Mouse (Mus musculus) regulatory T cell (primary cell): Measurements from ENCODE around the gene Tmem50a.
"Not testable (repeated sequence)": the region's sequence is repeated elsewhere in the genome, so short reads cannot be mapped to it uniquely, and the experiment has no call there.

Source experiments
- in situ Hi-C: fragments of 300-600 bp; cut with MboI, MseI; formaldehyde crosslinking; loops from one replicate; pipeline ENCODE4 v1.15.1; 2025; ENCODE audit warnings: high pct_unique_total_duplicates

Gene Tmem50a

GRCm38 (mm10) chr4:134923258-134924018 lies 8.6 kb upstream of the Tmem50a start, which contains the start of gene Rsrp1:
Rsrp1 (plus strand) TSS chr4:134923592.
- in situ Hi-C loops = no loop called here

GRCm38 (mm10) chr4:134922925-134923244 lies 8.1 kb upstream of the Tmem50a start:
- in situ Hi-C loops = no loop called here

- in situ Hi-C loops = no loop called here
Measured at GRCm38 (mm10) chr4:134922111-134922924, 7.5 kb upstream of the Tmem50a start.

GRCm38 (mm10) chr4:134921703-134922102 lies 6.9 kb upstream of the Tmem50a start:
- in situ Hi-C loops = no loop called here

- in situ Hi-C loops = no loop called here
Measured at GRCm38 (mm10) chr4:134920631-134921030, 5.8 kb upstream of the Tmem50a start.

- in situ Hi-C loops = no loop called here
Measured at GRCm38 (mm10) chr4:134919733-134920540, 5.1 kb upstream of the Tmem50a start.

- in situ Hi-C loops = no loop called here
Measured at GRCm38 (mm10) chr4:134918381-134918780, 3.6 kb upstream of the Tmem50a start.

GRCm38 (mm10) chr4:134917194-134917593 lies 2.4 kb upstream of the Tmem50a start:
- in situ Hi-C loops = no loop called here

- in situ Hi-C loops = no loop called here
Measured at GRCm38 (mm10) chr4:134915223-134916050, 613 bp upstream of the Tmem50a start.

GRCm38 (mm10) chr4:134914122-134914863 lies 531 bp downstream of the Tmem50a start:
- in situ Hi-C loops = no loop called here

GRCm38 (mm10) chr4:134913413-134913812 lies 1.4 kb downstream of the Tmem50a start:
- in situ Hi-C loops = no loop called here

GRCm38 (mm10) chr4:134911406-134911805 lies 3.4 kb downstream of the Tmem50a start:
- in situ Hi-C loops = not testable (repeated sequence)

- in situ Hi-C loops = no loop called here
Measured at GRCm38 (mm10) chr4:134903046-134903445, 11.8 kb downstream of the Tmem50a start.

- in situ Hi-C loops = no loop called here
Measured at GRCm38 (mm10) chr4:134901126-134901525, 13.7 kb downstream of the Tmem50a start.

GRCm38 (mm10) chr4:134897256-134897655 lies 17.6 kb downstream of the Tmem50a start:
- in situ Hi-C loops = no loop called here

GRCm38 (mm10) chr4:134892096-134892495 lies 22.7 kb downstream of the Tmem50a start:
- in situ Hi-C loops = no loop called here

- in situ Hi-C loops = no loop called here
Measured at GRCm38 (mm10) chr4:134884364-134884763, 30.5 kb downstream of the Tmem50a start.

- in situ Hi-C loops = no loop called here
Measured at GRCm38 (mm10) chr4:134883808-134884207, 31.0 kb downstream of the Tmem50a start.

- in situ Hi-C loops = no loop called here
Measured at GRCm38 (mm10) chr4:134883266-134883665, 31.6 kb downstream of the Tmem50a start.

GRCm38 (mm10) chr4:134880041-134880440 lies 34.8 kb downstream of the Tmem50a start:
- in situ Hi-C loops = no loop called here
